Mouse (Mus musculus) olfactory bulb, adult 2 months (tissue): ENCODE results near the gene Elavl3. TPM values are rescaled to one million over a fixed set of nuclear protein-coding genes. Genes with fewer than 3 reads are reported as not detected.

ENCODE experiments used
- H3K27ac ChIP-seq: fragments of 200-500 bp; 2 replicates; pipeline ENCODE4 v1.5.1; 2012; ENCODE audit warnings: low read depth, low read length; ENCODE audit not compliant: insufficient read depth
- H3K4me1 ChIP-seq: fragments of 200-500 bp; 2 replicates; pipeline ENCODE4 v1.6.1; 2012; ENCODE audit warnings: low read length; ENCODE audit not compliant: control insufficient read depth, insufficient read depth
- H3K4me3 ChIP-seq: fragments of 200-500 bp; 2 replicates; pipeline ENCODE4 v1.5.1; 2012; ENCODE audit warnings: mild to moderate bottlenecking, low read depth, low read length, moderate library complexity; ENCODE audit not compliant: insufficient read depth
- CTCF ChIP-seq: fragments of 200-500 bp; IDR thresholded peaks from 2 replicates; pipeline ENCODE4 v1.5.1; 2012; ENCODE audit warnings: low read depth, mild to moderate bottlenecking, low read length, moderate library complexity; ENCODE audit not compliant: insufficient read depth
- POLR2A ChIP-seq: fragments of 200-500 bp; IDR thresholded peaks from 2 replicates; pipeline ENCODE4 v1.6.1; 2012; ENCODE audit warnings: mild to moderate bottlenecking, low read depth, low read length, moderate library complexity; ENCODE audit not compliant: insufficient read depth
- WGBS: fragments of 180-500 bp; shearing (Covaris S2); methylation state at CpG from one replicate; pipeline ENCODE4 v1.1.7; 2018; 5-methylcytosine and 5-hydroxymethylcytosine counted together
- polyA plus RNA-seq: library from polyadenylated mRNA; stranded (reverse); fragments of >200 nt; gene quantifications from 2 replicates; pipeline ENCODE4 v1.2.4, GENCODE M21; 2012; ENCODE audit warnings: low replicate concordance; ENCODE audit not compliant: missing spikeins, insufficient read depth, insufficient read length

Elavl3 gene
- polyA plus RNA-seq, 1 experiment = not detected

DNA sequence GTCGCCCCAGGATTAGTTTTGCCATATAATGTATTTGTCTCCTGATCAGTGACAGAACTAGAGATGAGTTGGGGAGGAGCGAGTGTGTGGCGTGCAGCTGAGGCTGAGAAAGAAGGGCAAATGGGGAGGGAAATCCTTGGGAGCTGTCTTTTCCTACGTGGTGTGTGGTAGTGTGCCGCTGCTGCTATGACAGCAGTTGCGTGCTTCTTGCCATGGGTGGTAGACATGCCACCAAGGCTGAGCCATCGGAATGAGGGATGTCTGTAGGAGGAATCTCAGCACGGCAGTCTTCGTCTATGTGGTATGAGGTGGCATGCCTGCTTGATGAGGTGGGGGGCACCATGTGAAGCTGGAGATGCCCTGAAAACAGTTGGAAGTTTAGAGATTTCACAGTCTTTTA is 21.4 kb downstream of the Elavl3 start:
- Histone ChIP-seq H3K4me1 (peaks cover 26% of the 10 kb centered on the region), H3K27ac (no peak overlapping the region), H3K4me3 (no peak overlapping the region)
- 74% methylated on average over 9 of the region's 9 CpGs for WGBS
- TF ChIP-seq POLR2A = no peak
- no peak for TF ChIP-seq CTCF

DNA sequence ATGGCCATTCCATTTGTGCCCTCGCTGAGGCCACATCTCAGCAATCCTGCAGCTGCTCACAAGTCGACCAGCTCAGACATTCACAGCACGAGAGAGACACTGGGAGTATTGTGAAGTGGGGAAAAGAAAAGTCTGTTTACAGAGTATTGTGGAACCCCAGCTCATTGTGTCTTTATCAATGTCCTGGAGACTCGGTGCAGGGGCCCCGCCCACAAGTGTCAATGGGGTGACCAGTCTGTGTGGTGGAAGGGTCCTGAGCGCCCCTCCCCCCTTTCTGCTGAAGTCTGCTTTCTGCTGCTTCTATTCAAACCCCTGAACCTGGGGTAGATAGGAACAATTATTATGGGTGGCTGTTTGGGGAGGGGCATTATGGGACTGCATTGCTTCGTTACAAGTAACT is 23.4 kb downstream of the Elavl3 start:
- H3K4me3 ChIP-seq = no peak overlapping the region
- 24% methylated on average over 7 of the region's 7 CpGs for WGBS
- TF ChIP-seq POLR2A (no peak), CTCF (no peak)
- no peak overlapping the region for H3K27ac ChIP-seq
- peaks cover 23% of the 10 kb centered on the region for H3K4me1 ChIP-seq

DNA sequence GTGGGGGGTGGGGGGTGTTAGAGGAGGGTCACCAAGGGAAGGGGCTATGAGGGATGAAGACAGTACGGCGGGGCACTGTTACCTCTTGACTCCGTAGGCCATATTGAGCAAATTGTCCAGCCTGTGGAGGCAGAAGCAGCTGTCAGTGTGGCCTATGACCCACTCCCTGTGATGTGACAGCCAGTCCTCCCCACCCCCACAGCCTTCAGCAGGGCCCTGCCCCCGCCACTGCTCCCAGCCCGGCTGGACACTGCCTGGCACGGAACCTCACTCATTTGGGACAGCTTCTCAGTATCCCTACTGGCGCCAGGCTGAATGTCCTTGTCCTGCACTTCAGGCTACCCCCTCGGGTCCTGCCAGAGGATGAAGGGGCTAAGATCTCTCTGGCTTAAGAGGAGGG is 27.2 kb downstream of the Elavl3 start:
- no peak for TF ChIP-seq CTCF
- TF ChIP-seq POLR2A = no peak
- H3K4me1 ChIP-seq = peaks cover 7% of the 10 kb centered on the region
- 60% methylated on average over 8 of the region's 8 CpGs for WGBS
- H3K4me3 ChIP-seq = no peak overlapping the region
- H3K27ac ChIP-seq = no peak overlapping the region

DNA sequence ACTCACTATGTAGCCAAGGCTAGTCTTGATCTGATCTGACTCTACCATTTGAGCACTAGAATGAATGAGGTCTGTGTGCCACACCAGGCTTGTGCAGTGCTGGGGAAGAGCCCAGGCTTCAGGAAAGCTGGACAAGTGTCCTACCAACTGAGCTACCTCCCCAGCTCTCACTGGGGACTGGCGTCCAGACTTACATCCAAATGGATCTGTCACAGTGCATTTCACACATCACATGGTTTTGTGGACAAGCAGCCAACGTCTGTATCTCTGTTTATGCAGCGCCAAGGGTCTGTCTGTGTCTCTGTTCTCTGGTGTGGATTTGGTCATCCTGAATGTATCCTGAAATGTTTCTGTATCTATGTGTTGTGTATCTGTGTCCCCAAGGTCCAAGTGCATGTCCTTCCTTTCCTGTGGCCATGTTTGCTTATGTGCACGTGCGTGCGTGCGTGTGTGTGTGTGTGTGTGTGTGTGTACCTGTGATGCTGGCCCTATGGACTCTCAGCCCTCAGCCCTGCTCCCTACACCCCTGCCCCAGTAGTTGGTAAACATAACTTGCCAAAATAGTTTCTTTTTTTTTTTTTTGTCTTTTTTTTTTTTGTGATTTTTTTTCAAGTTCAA is 34.5 kb downstream of the Elavl3 start:
- no peak overlapping the region for H3K27ac ChIP-seq
- TF ChIP-seq POLR2A (no peak), CTCF (no peak)
- 74% methylated on average over 7 of the region's 7 CpGs for WGBS
- no peak overlapping the region for H3K4me3 ChIP-seq
- peaks cover 17% of the 10 kb centered on the region for H3K4me1 ChIP-seq

DNA sequence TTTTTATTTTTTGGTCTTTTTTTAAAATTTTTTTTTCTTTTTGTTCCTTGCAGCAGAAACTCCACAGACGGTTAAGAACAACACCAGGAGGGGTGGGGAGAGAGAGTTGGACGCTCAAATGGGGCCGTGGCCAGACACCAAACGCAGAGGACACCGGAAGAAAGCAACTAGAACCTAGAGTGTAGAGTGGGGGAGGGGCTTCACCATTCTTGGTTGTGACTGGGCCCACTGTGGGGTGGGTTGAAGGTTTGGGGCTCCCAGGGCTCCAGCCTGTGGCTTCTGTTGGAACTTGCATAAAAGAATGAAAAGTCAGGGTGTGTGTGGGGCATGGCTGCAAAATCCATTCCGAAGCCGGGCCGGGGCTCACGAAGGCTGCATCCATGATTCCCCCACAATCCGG is 35.6 kb downstream of the Elavl3 start:
- Histone ChIP-seq H3K27ac (no peak overlapping the region), H3K4me1 (peaks cover 19% of the 10 kb centered on the region), H3K4me3 (no peak overlapping the region)
- 61% methylated on average over 10 of the region's 10 CpGs for WGBS
- TF ChIP-seq CTCF (no peak), POLR2A (no peak)

DNA sequence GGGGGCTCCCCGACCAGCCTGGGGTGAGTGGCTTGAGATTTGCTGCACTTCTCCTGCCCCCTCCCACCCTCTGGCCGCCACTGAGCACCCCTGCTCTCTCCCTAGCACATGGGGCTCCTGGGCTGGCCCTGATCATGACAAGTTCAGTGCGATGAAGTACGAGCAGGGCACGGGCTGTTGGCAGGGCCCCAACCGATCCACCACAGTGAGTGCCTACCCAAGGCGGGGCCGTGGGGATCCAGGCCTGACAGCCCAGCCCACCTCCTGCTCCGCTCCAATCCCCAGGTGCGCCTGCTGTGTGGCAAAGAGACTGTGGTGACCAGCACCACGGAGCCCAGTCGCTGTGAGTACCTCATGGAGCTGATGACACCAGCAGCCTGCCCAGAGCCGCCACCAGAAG is 39.1 kb downstream of the Elavl3 start:
- WGBS = 76% methylated on average over 13 of the region's 13 CpGs
- no peak for TF ChIP-seq POLR2A
- TF ChIP-seq CTCF = no peak
- no peak overlapping the region for H3K4me3 ChIP-seq
- H3K4me1 ChIP-seq = peaks cover 16% of the 10 kb centered on the region; the same call in 1 of the 2 replicates
- no peak overlapping the region for H3K27ac ChIP-seq

DNA sequence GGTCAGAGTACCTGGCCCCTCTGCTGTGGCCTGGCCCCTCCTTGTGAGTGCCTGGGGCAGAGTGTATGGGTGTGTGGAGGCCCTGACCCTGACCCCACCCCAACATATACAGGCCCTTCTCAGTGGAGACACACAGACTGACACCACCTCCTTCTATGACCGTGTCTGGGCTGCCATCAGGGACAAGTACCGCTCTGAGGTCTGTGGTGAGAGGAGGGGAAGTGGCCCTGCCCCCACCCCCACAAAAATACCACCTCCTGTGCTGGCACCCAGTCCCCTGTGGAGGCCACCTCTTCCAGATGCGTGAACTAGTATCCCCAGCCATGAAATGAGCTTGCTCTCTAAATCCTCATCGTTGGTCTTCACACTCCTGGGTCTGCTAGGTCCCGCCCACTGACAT is 40.8 kb downstream of the Elavl3 start:
- Histone ChIP-seq H3K4me1 (peaks cover 20% of the 10 kb centered on the region; the same call in 1 of the 2 replicates), H3K4me3 (no peak overlapping the region), H3K27ac (no peak overlapping the region)
- TF ChIP-seq CTCF (no peak), POLR2A (no peak)
- 69% methylated on average over 5 of the region's 5 CpGs for WGBS

DNA sequence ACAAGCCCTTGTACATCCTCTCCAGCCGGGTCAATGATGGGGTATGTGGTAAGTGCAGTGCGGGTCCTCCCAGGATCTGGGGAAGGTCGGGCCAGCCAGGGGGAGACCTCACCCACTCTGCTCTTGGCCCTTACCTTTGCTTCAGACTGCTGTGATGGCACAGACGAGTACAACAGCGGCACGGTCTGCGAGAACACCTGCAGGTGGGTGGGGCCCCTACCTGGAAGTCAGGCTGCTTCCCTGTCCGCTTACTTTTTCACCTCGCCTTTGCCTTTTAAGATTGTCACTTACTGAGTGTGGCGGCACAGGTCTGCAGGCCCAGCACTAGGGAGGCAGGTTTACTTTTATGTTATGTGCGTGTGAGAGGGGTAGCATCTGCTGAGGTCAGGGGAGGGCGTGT is 47.3 kb downstream of the Elavl3 start:
- H3K4me1 ChIP-seq = peaks cover 23% of the 10 kb centered on the region
- WGBS = 94% methylated on average over 12 of the region's 12 CpGs
- no peak for TF ChIP-seq CTCF
- no peak for TF ChIP-seq POLR2A
- H3K4me3 ChIP-seq = no peak overlapping the region
- H3K27ac ChIP-seq = no peak overlapping the region

DNA sequence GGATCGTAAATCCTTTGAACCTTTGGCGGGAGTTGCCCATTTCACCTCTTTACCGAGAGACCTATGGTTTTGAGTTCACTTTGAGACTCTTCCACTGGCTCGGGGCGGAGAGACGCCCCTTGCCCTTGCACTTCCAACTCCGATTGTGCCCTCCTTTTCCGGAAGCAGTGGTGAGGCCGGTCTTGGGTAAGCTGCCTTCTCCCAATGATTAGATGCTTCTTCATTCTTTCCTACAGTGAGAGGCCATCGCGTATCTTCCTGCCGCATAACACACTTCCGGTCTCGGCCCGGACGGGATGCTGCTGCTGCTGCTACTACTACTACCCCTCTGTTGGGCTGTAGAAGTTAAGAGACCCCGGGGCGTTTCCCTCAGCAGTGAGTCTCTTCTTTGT is 48.7 kb downstream of the Elavl3 start:
- Histone ChIP-seq H3K4me3 (peak overlapping the region; percentile 65), H3K27ac (peak overlapping the region; percentile 24; the same call in 1 of the 2 replicates), H3K4me1 (peaks cover 23% of the 10 kb centered on the region)
- TF ChIP-seq CTCF = no peak
- TF ChIP-seq POLR2A = no peak
- 0% methylated on average over 18 of the region's 18 CpGs for WGBS
